ENCODE assay signal across 8 mouse cellular contexts in genomic region chr4:59360704-59361103, GRCm38 (mm10).
DNase-seq lines count a peak whose midpoint lies in the region; ATAC-seq and TF ChIP-seq lines count a peak whose summit lies in the region.

No protein-coding gene starts in this region.

- no peaks in the 10 kb centered on the region for H3K27me3 ChIP-seq in limb, embryonic 13.5 days
- H3K27me3 ChIP-seq in midbrain, postnatal 0 days (ENCODE audit: insufficient read depth, low read length): no peaks in the 10 kb centered on the region

- no peak overlapping the region for H3K27ac ChIP-seq in limb, embryonic 13.5 days
- no peak overlapping the region for H3K27ac ChIP-seq in midbrain, postnatal 0 days (ENCODE audit: low read depth, low read length)

- no peaks in the 10 kb centered on the region for H3K9me3 ChIP-seq in limb, embryonic 13.5 days
- no peaks in the 10 kb centered on the region for H3K9me3 ChIP-seq in midbrain, postnatal 0 days (ENCODE audit: low read length)

- ATAC-seq in limb, embryonic 13.5 days (ENCODE audit: low FRiP score, low read depth): no peak
- ATAC-seq in midbrain, postnatal 0 days (ENCODE audit: low FRiP score): peak; percentile 42; the same call in 1 of the 2 replicates

- H3K4me2 ChIP-seq in limb, embryonic 13.5 days (replicated peaks): peak overlapping the region; percentile 12; the same call in 1 of the 2 replicates
- no peak overlapping the region for H3K4me2 ChIP-seq in midbrain, postnatal 0 days (ENCODE audit: low read depth, low read length, poor library complexity, severe bottlenecking)

- H3K4me3 ChIP-seq in limb, embryonic 13.5 days: no peak overlapping the region
- H3K4me3 ChIP-seq in midbrain, postnatal 0 days (ENCODE audit: low read depth, low read length): no peak overlapping the region

- 4% methylated on average over 15 of the region's 15 CpGs for WGBS in limb, embryonic 13.5 days
- WGBS in midbrain, postnatal 0 days: 2% methylated on average over 15 of the region's 15 CpGs

- H3K4me1 ChIP-seq in limb, embryonic 13.5 days: peaks cover 19% of the 10 kb centered on the region
- no peaks in the 10 kb centered on the region for H3K4me1 ChIP-seq in midbrain, postnatal 0 days (ENCODE audit: insufficient read depth, low read length)

- no peaks in the 10 kb centered on the region for H3K36me3 ChIP-seq in limb, embryonic 13.5 days
- no peaks in the 10 kb centered on the region for H3K36me3 ChIP-seq in midbrain, postnatal 0 days (ENCODE audit: insufficient read depth, low read length)

- DNase-seq in gastrocnemius, adult 18-20 months (ENCODE audit: low spot score): peak; percentile 76
- DNase-seq in gastrocnemius, postnatal 25 days: no peak
- DNase-seq in cerebellum, adult 8-10 months: peak; percentile 74
- peak; percentile 71 to 82 for DNase-seq in frontal cortex, postnatal 25 days (ENCODE audit: low spot score in 2 of 2)
- peak; percentile 87 for DNase-seq in kidney, adult 18-20 months
- DNase-seq in midbrain, postnatal 0 days (ENCODE audit: low spot score): peak; percentile 77
- DNase-seq in spleen, postnatal 10 days (ENCODE audit: low spot score in 2 of 2): peak; percentile 76 to 91

- peak; percentile 94 for TF ChIP-seq CTCF in midbrain, postnatal 0 days (IDR thresholded peaks at IDR 0.05)

- H3K9ac ChIP-seq in limb, embryonic 13.5 days: no peak overlapping the region; the same call in 1 of the 2 replicates
- H3K9ac ChIP-seq in midbrain, postnatal 0 days (replicated peaks; ENCODE audit: low read length, poor library complexity, severe bottlenecking): 0 out of 2 replicates have a peak overlapping the region, but pooled peaks have one; percentile 19
